Mouse (Mus musculus): ENCODE results near the gene Rasgef1c. TPM values are rescaled to one million over a fixed set of nuclear protein-coding genes. Genes with fewer than 3 reads are reported as not detected.

Rasgef1c gene
- polyA plus RNA-seq, 1 experiment from 2014 or later, result 0.30 TPM

DNA sequence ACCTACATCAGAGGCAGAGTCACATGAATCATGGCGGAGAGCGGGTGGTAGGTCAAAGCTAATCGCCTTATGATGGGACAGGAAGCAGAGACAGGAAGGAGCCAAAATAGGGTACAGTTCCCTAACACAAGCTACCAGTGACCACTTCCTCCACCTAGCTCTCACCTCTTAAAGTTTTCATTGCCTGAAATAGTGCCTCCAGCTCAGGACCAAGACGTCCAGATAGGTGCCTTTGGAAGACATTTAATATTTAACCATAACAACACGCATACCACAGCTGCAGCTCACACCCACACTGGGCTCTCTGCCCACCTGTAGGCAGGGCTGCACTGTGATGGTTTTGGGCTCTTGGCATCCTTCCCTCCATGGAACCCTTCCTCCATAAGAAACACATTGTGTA, 95.7 kb downstream of the Rasgef1c start:
- Histone ChIP-seq H3K4me3 (ENCODE audit: low read length) (no peak overlapping the region), H3K36me3 (ENCODE audit: control insufficient read depth, insufficient read depth) (no peaks in the 10 kb centered on the region), H3K9ac (ENCODE audit: low read length) (no peak overlapping the region), H3K4me2 (ENCODE audit: low read depth, low read length) (no peak overlapping the region), H3K27ac (ENCODE audit: low read length) (no peak overlapping the region), H3K27me3 (ENCODE audit: control insufficient read depth, insufficient read depth, low read length) (no peaks in the 10 kb centered on the region), H3K4me1 (ENCODE audit: control insufficient read depth, insufficient read depth, low read length) (no peaks in the 10 kb centered on the region), H3K9me3 (replicated peaks; ENCODE audit: control insufficient read depth, low read length) (no peaks in the 10 kb centered on the region)
- WGBS, result 59% methylated on average over 5 of the region's 5 CpGs
- no peak for ATAC-seq (replicated peaks; ENCODE audit: extremely low read depth, insufficient read depth, low FRiP score)

DNA sequence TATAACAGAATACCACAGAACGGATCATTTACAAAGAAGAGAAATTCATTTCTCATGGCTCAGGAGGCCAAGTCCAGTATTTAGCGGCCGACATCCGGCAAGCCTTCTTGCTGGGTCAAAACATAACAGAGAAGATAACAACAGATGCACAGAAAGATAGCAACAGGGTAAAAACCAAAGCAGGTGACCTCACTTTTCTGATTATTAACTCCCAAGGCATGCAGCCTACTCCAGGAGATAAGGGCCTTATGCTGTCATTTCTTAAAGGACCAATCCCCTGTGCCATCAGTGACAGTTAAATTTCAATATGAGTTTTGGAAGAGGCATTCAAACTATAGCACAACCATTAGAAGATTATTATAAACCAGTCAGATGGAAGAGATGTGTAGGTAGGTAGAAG, 101.2 kb downstream of the Rasgef1c start:
- no peak for ATAC-seq (replicated peaks; ENCODE audit: extremely low read depth, insufficient read depth, low FRiP score)
- WGBS, result 79% methylated on average over 4 of the region's 4 CpGs
- no peak overlapping the region for H3K4me3 ChIP-seq (ENCODE audit: low read length)
- H3K9ac ChIP-seq (ENCODE audit: low read length), result no peak overlapping the region
- H3K27me3 ChIP-seq (ENCODE audit: control insufficient read depth, insufficient read depth, low read length), result no peaks in the 10 kb centered on the region
- H3K27ac ChIP-seq (ENCODE audit: low read length), result no peak overlapping the region
- no peak overlapping the region for H3K4me2 ChIP-seq (ENCODE audit: low read depth, low read length)
- no peaks in the 10 kb centered on the region for H3K4me1 ChIP-seq (ENCODE audit: control insufficient read depth, insufficient read depth, low read length)
- H3K9me3 ChIP-seq (replicated peaks; ENCODE audit: control insufficient read depth, low read length), result no peaks in the 10 kb centered on the region
- no peaks in the 10 kb centered on the region for H3K36me3 ChIP-seq (ENCODE audit: control insufficient read depth, insufficient read depth)

DNA sequence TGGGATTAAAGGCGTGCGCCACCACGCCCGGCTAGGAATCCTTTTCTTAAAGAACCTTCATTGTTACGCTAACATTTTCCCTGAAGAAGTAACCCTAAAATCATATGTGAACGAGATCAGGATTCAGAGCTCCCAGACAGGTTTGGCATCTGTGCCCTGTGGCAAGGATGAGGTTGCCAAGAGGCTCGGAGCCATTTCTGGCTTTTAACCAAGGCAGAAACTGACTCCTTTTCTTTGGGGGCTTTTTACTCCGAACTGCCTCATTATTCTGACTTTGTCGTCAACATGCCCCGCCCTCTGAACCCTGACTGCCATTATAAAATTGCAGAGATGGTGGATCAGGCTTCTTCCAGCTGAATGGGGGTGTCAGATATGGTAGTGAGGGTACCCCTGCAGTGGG, 106.1 kb downstream of the Rasgef1c start:
- H3K27ac ChIP-seq (ENCODE audit: low read length), result no peak overlapping the region
- H3K4me3 ChIP-seq (ENCODE audit: low read length), result no peak overlapping the region
- no peak overlapping the region for H3K4me2 ChIP-seq (ENCODE audit: low read depth, low read length)
- no peaks in the 10 kb centered on the region for H3K36me3 ChIP-seq (ENCODE audit: control insufficient read depth, insufficient read depth)
- 81% methylated on average over 10 of the region's 10 CpGs for WGBS
- no peaks in the 10 kb centered on the region for H3K9me3 ChIP-seq (replicated peaks; ENCODE audit: control insufficient read depth, low read length)
- ATAC-seq (replicated peaks; ENCODE audit: extremely low read depth, insufficient read depth, low FRiP score), result no peak
- H3K9ac ChIP-seq (ENCODE audit: low read length), result no peak overlapping the region
- no peaks in the 10 kb centered on the region for H3K27me3 ChIP-seq (ENCODE audit: control insufficient read depth, insufficient read depth, low read length)
- H3K4me1 ChIP-seq (ENCODE audit: control insufficient read depth, insufficient read depth, low read length), result no peaks in the 10 kb centered on the region

DNA sequence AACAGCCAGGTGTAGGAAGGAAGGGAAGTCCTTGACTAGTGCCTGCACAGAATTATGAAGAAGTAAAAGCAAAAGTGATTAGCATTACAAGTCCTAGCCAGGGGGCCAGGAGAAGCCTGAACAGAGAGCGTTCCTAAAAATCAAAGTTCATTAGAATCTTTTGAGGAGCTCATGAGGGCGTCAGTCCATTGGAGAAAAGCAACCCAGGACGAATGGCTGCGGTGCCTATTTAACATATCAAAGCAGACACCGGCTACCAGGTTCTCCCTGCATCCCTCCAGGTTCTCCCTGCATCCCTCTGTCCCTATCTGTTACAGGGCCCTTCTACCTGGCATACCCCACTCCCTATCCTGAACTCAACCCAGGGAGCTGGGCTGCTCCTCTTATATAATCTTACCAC, 106.6 kb downstream of the Rasgef1c start:
- Histone ChIP-seq H3K4me1 (ENCODE audit: control insufficient read depth, insufficient read depth, low read length) (no peaks in the 10 kb centered on the region), H3K4me2 (ENCODE audit: low read depth, low read length) (no peak overlapping the region), H3K4me3 (ENCODE audit: low read length) (no peak overlapping the region), H3K9me3 (replicated peaks; ENCODE audit: control insufficient read depth, low read length) (no peaks in the 10 kb centered on the region), H3K27me3 (ENCODE audit: control insufficient read depth, insufficient read depth, low read length) (no peaks in the 10 kb centered on the region), H3K9ac (ENCODE audit: low read length) (no peak overlapping the region), H3K36me3 (ENCODE audit: control insufficient read depth, insufficient read depth) (no peaks in the 10 kb centered on the region), H3K27ac (ENCODE audit: low read length) (no peak overlapping the region)
- 53% methylated on average over 5 of the region's 5 CpGs for WGBS
- ATAC-seq (replicated peaks; ENCODE audit: extremely low read depth, insufficient read depth, low FRiP score), result no peak

DNA sequence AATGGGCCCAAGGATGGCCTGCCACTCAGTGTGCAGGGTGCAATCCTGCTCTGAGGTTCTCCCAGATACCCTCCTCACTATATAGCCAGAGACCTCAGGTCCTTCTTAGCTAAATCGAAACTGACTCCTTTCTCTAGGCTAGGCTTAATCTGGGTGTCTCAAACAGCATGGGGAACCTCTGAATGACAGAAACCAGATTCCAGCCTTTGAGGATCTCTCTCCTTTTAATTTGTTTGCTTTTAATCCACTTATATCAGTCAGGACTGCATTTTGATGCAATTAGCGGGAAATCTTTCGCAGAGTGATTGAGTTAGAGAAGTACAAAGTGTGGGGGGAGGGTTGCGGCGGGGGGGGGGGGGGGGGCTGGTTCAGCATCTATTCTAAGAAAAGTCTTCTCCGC, 111.4 kb downstream of the Rasgef1c start:
- Histone ChIP-seq H3K9ac (ENCODE audit: low read length) (no peak overlapping the region), H3K9me3 (replicated peaks; ENCODE audit: control insufficient read depth, low read length) (no peaks in the 10 kb centered on the region), H3K4me3 (ENCODE audit: low read length) (no peak overlapping the region), H3K27ac (ENCODE audit: low read length) (no peak overlapping the region), H3K4me2 (ENCODE audit: low read depth, low read length) (no peak overlapping the region), H3K36me3 (ENCODE audit: control insufficient read depth, insufficient read depth) (no peaks in the 10 kb centered on the region), H3K4me1 (ENCODE audit: control insufficient read depth, insufficient read depth, low read length) (peaks cover 14% of the 10 kb centered on the region), H3K27me3 (ENCODE audit: control insufficient read depth, insufficient read depth, low read length) (no peaks in the 10 kb centered on the region)
- 75% methylated on average over 6 of the region's 6 CpGs for WGBS
- no peak for ATAC-seq (replicated peaks; ENCODE audit: extremely low read depth, insufficient read depth, low FRiP score)

DNA sequence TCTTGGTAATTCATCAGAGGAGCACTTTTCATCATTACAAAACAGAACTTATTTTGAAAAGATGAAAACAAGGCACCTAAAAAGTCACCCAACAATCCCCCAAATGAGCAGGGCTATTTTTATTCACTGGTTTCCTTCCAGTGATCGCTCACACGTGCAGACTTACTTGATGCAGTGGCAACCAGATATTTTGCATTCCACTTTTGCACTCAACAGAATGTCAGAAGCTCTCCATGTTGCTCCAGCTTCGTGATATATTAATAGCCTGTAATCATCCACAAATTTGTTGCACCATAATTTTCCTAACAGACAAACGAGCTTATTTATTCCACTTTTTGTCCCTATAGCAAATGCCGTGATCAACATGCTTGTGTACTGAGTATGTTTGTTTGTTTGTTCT, 114.9 kb downstream of the Rasgef1c start:
- H3K4me1 ChIP-seq (ENCODE audit: control insufficient read depth, insufficient read depth, low read length), result peaks cover 14% of the 10 kb centered on the region
- peak overlapping the region; percentile 1; the same call in 1 of the 2 replicates for H3K4me2 ChIP-seq (ENCODE audit: low read depth, low read length)
- WGBS, result 48% methylated on average over 5 of the region's 5 CpGs
- H3K4me3 ChIP-seq (ENCODE audit: low read length), result no peak overlapping the region
- H3K9ac ChIP-seq (ENCODE audit: low read length), result no peak overlapping the region
- H3K9me3 ChIP-seq (replicated peaks; ENCODE audit: control insufficient read depth, low read length), result no peaks in the 10 kb centered on the region
- no peak for ATAC-seq (replicated peaks; ENCODE audit: extremely low read depth, insufficient read depth, low FRiP score)
- peak overlapping the region; percentile 74 for H3K27ac ChIP-seq (ENCODE audit: low read length)
- no peaks in the 10 kb centered on the region for H3K27me3 ChIP-seq (ENCODE audit: control insufficient read depth, insufficient read depth, low read length)
- H3K36me3 ChIP-seq (ENCODE audit: control insufficient read depth, insufficient read depth), result no peaks in the 10 kb centered on the region

DNA sequence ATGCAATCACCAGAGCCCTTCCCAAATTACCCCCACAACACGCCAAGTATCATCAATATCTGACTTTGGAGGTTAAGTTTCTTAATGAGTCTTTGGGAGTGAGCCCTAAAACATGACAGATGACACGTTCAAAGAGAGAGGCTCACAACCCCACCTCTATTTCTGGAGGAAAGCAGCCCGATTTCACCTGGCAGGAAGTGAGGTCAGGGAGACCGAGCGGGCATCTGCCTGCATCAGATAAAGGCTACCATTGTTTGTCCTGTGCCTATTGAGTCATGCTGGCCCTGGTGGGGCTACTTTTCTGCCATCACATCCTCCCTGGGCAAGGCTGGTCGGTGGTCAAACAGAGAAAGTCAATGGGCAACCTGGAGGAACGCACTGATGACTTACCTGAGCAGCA, 115.9 kb downstream of the Rasgef1c start:
- WGBS, result 72% methylated on average over 7 of the region's 7 CpGs
- Histone ChIP-seq H3K36me3 (ENCODE audit: control insufficient read depth, insufficient read depth) (no peaks in the 10 kb centered on the region), H3K4me1 (ENCODE audit: control insufficient read depth, insufficient read depth, low read length) (peaks cover 14% of the 10 kb centered on the region), H3K4me2 (ENCODE audit: low read depth, low read length) (no peak overlapping the region), H3K4me3 (ENCODE audit: low read length) (no peak overlapping the region), H3K9me3 (replicated peaks; ENCODE audit: control insufficient read depth, low read length) (no peaks in the 10 kb centered on the region), H3K27ac (ENCODE audit: low read length) (no peak overlapping the region), H3K27me3 (ENCODE audit: control insufficient read depth, insufficient read depth, low read length) (no peaks in the 10 kb centered on the region), H3K9ac (ENCODE audit: low read length) (no peak overlapping the region)
- no peak for ATAC-seq (replicated peaks; ENCODE audit: extremely low read depth, insufficient read depth, low FRiP score)

DNA sequence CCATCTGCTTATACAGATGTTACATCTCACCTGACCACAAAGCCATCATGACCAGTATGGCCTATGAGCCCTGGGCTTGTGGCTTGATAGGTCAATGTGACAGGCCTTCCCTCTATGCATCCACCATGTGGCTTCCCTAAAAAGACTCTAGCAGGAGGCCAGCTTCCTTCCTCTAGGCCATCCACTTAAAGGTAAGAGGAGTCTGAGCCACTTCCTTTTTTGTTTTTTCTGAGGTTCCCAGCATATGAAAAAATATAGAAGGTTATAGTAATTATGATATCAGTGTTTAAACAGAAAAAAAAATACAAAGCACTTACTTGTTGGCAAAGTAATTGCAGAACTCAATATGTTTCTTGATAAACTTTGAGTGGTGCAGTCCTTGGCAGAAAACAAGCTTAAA, 117.2 kb downstream of the Rasgef1c start:
- no peaks in the 10 kb centered on the region for H3K36me3 ChIP-seq (ENCODE audit: control insufficient read depth, insufficient read depth)
- peaks cover 14% of the 10 kb centered on the region for H3K4me1 ChIP-seq (ENCODE audit: control insufficient read depth, insufficient read depth, low read length)
- H3K9me3 ChIP-seq (replicated peaks; ENCODE audit: control insufficient read depth, low read length), result no peaks in the 10 kb centered on the region
- H3K4me2 ChIP-seq (ENCODE audit: low read depth, low read length), result no peak overlapping the region
- ATAC-seq (replicated peaks; ENCODE audit: extremely low read depth, insufficient read depth, low FRiP score), result no peak
- no peak overlapping the region for H3K9ac ChIP-seq (ENCODE audit: low read length)
- H3K27me3 ChIP-seq (ENCODE audit: control insufficient read depth, insufficient read depth, low read length), result no peaks in the 10 kb centered on the region
- no peak overlapping the region for H3K27ac ChIP-seq (ENCODE audit: low read length)
- no peak overlapping the region for H3K4me3 ChIP-seq (ENCODE audit: low read length)

DNA sequence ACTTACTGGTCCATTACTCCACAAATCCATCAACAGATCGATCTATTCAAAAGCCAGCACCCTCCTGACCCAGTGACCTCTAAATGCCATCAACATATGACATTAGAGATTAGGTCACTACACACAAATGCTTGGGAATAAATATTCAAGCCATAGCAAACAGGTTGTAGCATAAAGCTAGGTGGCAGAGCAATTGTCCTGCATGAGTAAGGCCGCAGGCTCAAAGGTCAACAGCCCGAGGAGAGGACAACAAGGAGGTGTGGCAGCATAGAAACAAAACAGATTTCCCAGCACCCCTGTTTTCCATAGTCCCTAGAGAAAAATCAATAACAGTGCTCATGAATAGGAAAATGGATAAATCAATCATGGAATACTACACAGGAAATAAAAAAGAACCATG, 120.5 kb downstream of the Rasgef1c start:
- no peak for ATAC-seq (replicated peaks; ENCODE audit: extremely low read depth, insufficient read depth, low FRiP score)
- Histone ChIP-seq H3K9me3 (replicated peaks; ENCODE audit: control insufficient read depth, low read length) (no peaks in the 10 kb centered on the region), H3K4me3 (ENCODE audit: low read length) (no peak overlapping the region), H3K36me3 (ENCODE audit: control insufficient read depth, insufficient read depth) (no peaks in the 10 kb centered on the region), H3K27me3 (ENCODE audit: control insufficient read depth, insufficient read depth, low read length) (no peaks in the 10 kb centered on the region), H3K4me1 (ENCODE audit: control insufficient read depth, insufficient read depth, low read length) (peaks cover 13% of the 10 kb centered on the region), H3K9ac (ENCODE audit: low read length) (no peak overlapping the region), H3K4me2 (ENCODE audit: low read depth, low read length) (no peak overlapping the region), H3K27ac (ENCODE audit: low read length) (no peak overlapping the region)
- 84% methylated on average over 3 of the region's 3 CpGs for WGBS

DNA sequence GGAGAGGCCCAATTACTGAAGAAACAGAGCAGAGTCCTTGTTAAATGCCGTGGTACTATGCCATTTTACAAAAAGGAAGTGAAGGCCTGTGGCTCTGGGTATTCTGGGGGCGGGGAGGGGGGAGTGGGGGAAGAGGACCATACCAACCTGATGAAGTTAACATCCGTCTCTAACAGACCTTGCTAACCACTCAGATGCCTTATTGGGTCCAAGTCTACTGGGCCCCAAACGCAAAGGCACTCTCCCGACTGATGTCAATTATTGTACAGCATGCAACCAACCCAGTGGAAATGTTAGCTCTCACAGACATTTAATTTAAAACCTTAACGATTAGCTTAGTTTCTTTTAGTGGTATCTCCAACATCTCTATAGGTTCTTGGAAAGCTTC, 122.8 kb downstream of the Rasgef1c start:
- H3K27me3 ChIP-seq (ENCODE audit: control insufficient read depth, insufficient read depth, low read length), result no peaks in the 10 kb centered on the region
- H3K36me3 ChIP-seq (ENCODE audit: control insufficient read depth, insufficient read depth), result no peaks in the 10 kb centered on the region
- H3K4me1 ChIP-seq (ENCODE audit: control insufficient read depth, insufficient read depth, low read length), result peaks cover 14% of the 10 kb centered on the region
- H3K4me2 ChIP-seq (ENCODE audit: low read depth, low read length), result peak overlapping the region; percentile 88
- H3K27ac ChIP-seq (ENCODE audit: low read length), result no peak overlapping the region; the same call in 1 of the 2 replicates
- peak overlapping the region; percentile 91 for H3K4me3 ChIP-seq (ENCODE audit: low read length)
- 0 out of 2 replicates have a peak, but pooled peaks have one; percentile 1 for ATAC-seq (replicated peaks; ENCODE audit: extremely low read depth, insufficient read depth, low FRiP score)
- no peaks in the 10 kb centered on the region for H3K9me3 ChIP-seq (replicated peaks; ENCODE audit: control insufficient read depth, low read length)
- peak overlapping the region; percentile 97 for H3K9ac ChIP-seq (ENCODE audit: low read length)
- WGBS, result 55% methylated on average over 6 of the region's 6 CpGs
